Mouse (Mus musculus) spleen, adult 2 months (tissue): ENCODE results near the gene Yeats4.

Experiments
- CTCF ChIP-seq: fragments of 200-500 bp; IDR thresholded peaks from 2 replicates; pipeline ENCODE4 v1.5.1; 2011; ENCODE audit warnings: mild to moderate bottlenecking, inconsistent platforms; ENCODE audit not compliant: insufficient read depth, insufficient read length, insufficient replicate concordance; ENCODE audit errors: extremely low read depth
- POLR2A ChIP-seq: fragments of 200-500 bp; IDR thresholded peaks from 2 replicates; pipeline ENCODE4 v1.6.1; 2011; ENCODE audit warnings: low read depth, low read length, inconsistent platforms

GRCm38 (mm10) chr10:117229826-117230225 lies 5.5 kb upstream of the Yeats4 start:
- TF ChIP-seq CTCF (no peak), POLR2A (no peak)
